ENCODE assay signal across 24 mouse cellular contexts in genomic region chr16:76725991-76726390, GRCm38 (mm10).
A peak's percentile ranks its signal among the peaks of the same experiment; 100 is the strongest.
DNase-seq lines count a peak whose midpoint lies in the region; ATAC-seq and TF ChIP-seq lines count a peak whose summit lies in the region.
"Had no signal": no experiment of that assay in that cellular context is flagged by ENCODE, and none has a peak within 500 bp of the region (broad histone marks: within the 10 kb centered on the region; RNA-seq: fewer than 3 reads in every experiment).

No protein-coding gene starts in this region.

- H3K4me3 ChIP-seq in neural tube, embryonic 11.5 days (ENCODE audit: low read depth, low read length): no peak overlapping the region
- H3K4me3 ChIP-seq in intestine, postnatal 0 days (ENCODE audit: low read depth, low read length): no peak overlapping the region
- H3K4me3 ChIP-seq: embryonic facial prominence, embryonic 13.5 days; forebrain, embryonic 15.5 days; hindbrain, embryonic 15.5 days; kidney, embryonic 15.5 days; limb, embryonic 15.5 days; lung, embryonic 15.5 days; midbrain, embryonic 12.5 days; neural tube, embryonic 13.5 days had no signal

- H3K27me3 ChIP-seq in neural tube, embryonic 11.5 days (ENCODE audit: control insufficient read depth, insufficient read depth, low read length): no peaks in the 10 kb centered on the region
- H3K27me3 ChIP-seq in intestine, postnatal 0 days (replicated peaks; ENCODE audit: control insufficient read depth, insufficient read depth, low read length): no peaks in the 10 kb centered on the region
- H3K27me3 ChIP-seq: embryonic facial prominence, embryonic 13.5 days; forebrain, embryonic 15.5 days; hindbrain, embryonic 15.5 days; kidney, embryonic 15.5 days; limb, embryonic 15.5 days; lung, embryonic 15.5 days; midbrain, embryonic 12.5 days; neural tube, embryonic 13.5 days had no signal

- TF ChIP-seq CTCF in intestine, postnatal 0 days (IDR thresholded peaks at IDR 0.05; ENCODE audit: low read depth): no peak

- H3K4me2 ChIP-seq in neural tube, embryonic 11.5 days (ENCODE audit: low read depth): no peak overlapping the region
- no peak overlapping the region for H3K4me2 ChIP-seq in intestine, postnatal 0 days (replicated peaks; ENCODE audit: low read depth)
- H3K4me2 ChIP-seq: embryonic facial prominence, embryonic 13.5 days; forebrain, embryonic 15.5 days; heart, embryonic 11.5 days; hindbrain, embryonic 15.5 days; kidney, embryonic 15.5 days; limb, embryonic 15.5 days; lung, embryonic 15.5 days; midbrain, embryonic 12.5 days; neural tube, embryonic 13.5 days had no signal

- ATAC-seq in neural tube, embryonic 11.5 days (ENCODE audit: insufficient read depth, low FRiP score, low TSS enrichment): 0 out of 2 replicates have a peak, but pooled peaks have one; percentile 11
- no peak for ATAC-seq in intestine, postnatal 0 days
- ATAC-seq: forebrain, embryonic 15.5 days; intestine, embryonic 16.5 days had no signal

- no peaks in the 10 kb centered on the region for H3K9me3 ChIP-seq in neural tube, embryonic 11.5 days (ENCODE audit: control insufficient read depth, low read length)
- H3K9me3 ChIP-seq in intestine, postnatal 0 days (ENCODE audit: control insufficient read depth): no peaks in the 10 kb centered on the region
- H3K9me3 ChIP-seq: embryonic facial prominence, embryonic 13.5 days; forebrain, embryonic 15.5 days; hindbrain, embryonic 15.5 days; kidney, embryonic 15.5 days; limb, embryonic 15.5 days; lung, embryonic 15.5 days; midbrain, embryonic 12.5 days; neural tube, embryonic 13.5 days had no signal

- H3K27ac ChIP-seq in neural tube, embryonic 11.5 days (ENCODE audit: low read depth, low read length): no peak overlapping the region
- no peak overlapping the region for H3K27ac ChIP-seq in intestine, postnatal 0 days (ENCODE audit: low read depth, low read length)
- H3K27ac ChIP-seq: embryonic facial prominence, embryonic 13.5 days; forebrain, embryonic 15.5 days; hindbrain, embryonic 15.5 days; kidney, embryonic 15.5 days; limb, embryonic 15.5 days; liver, embryonic 14.5 days; lung, embryonic 15.5 days; midbrain, embryonic 12.5 days; neural tube, embryonic 13.5 days had no signal

- H3K9ac ChIP-seq in neural tube, embryonic 11.5 days (ENCODE audit: low read length): no peak overlapping the region
- no peak overlapping the region for H3K9ac ChIP-seq in intestine, postnatal 0 days (ENCODE audit: low read depth, low read length)
- H3K9ac ChIP-seq: embryonic facial prominence, embryonic 13.5 days; forebrain, embryonic 15.5 days; hindbrain, embryonic 15.5 days; kidney, embryonic 15.5 days; limb, embryonic 15.5 days; liver, embryonic 14.5 days; lung, embryonic 15.5 days; midbrain, embryonic 12.5 days; neural tube, embryonic 13.5 days had no signal

- H3K36me3 ChIP-seq in neural tube, embryonic 11.5 days (ENCODE audit: control insufficient read depth, insufficient read depth, low read length): no peaks in the 10 kb centered on the region
- H3K36me3 ChIP-seq in intestine, postnatal 0 days (ENCODE audit: control insufficient read depth, insufficient read depth): no peaks in the 10 kb centered on the region
- H3K36me3 ChIP-seq: embryonic facial prominence, embryonic 13.5 days; forebrain, embryonic 15.5 days; hindbrain, embryonic 15.5 days; kidney, embryonic 15.5 days; limb, embryonic 15.5 days; lung, embryonic 15.5 days; midbrain, embryonic 12.5 days; neural tube, embryonic 13.5 days had no signal

- peak; percentile 39 to 51 for DNase-seq in cerebellum, postnatal 10 days
- no peak for DNase-seq in cerebellum, adult 11-12 months
- DNase-seq in kidney, postnatal 4 days: peak; percentile 7 to 9
- no peak for DNase-seq in kidney, adult 18-20 months
- no peak for DNase-seq in neural tube, embryonic 11.5 days (ENCODE audit: low spot score)
- no peak for DNase-seq in neural tube, embryonic 10.5 days (ENCODE audit: extremely low spot score, low spot score)
- DNase-seq: adrenal gland, postnatal 25 days; cerebellum, adult 9-11 months; gastrocnemius, postnatal 10 days; kidney, postnatal 36 days; layer of hippocampus, adult 9-11 months; thymus, postnatal 14 days had no signal

- H3K4me1 ChIP-seq in neural tube, embryonic 11.5 days (ENCODE audit: control insufficient read depth, insufficient read depth, low read length): no peaks in the 10 kb centered on the region
- H3K4me1 ChIP-seq in intestine, postnatal 0 days (replicated peaks; ENCODE audit: control insufficient read depth, insufficient read depth, low read length): no peaks in the 10 kb centered on the region
- H3K4me1 ChIP-seq: embryonic facial prominence, embryonic 13.5 days; limb, embryonic 15.5 days; lung, embryonic 15.5 days; midbrain, embryonic 12.5 days had no signal

- 81% methylated on average over 4 of the region's 4 CpGs for WGBS in neural tube, embryonic 11.5 days
- WGBS in intestine, postnatal 0 days: 69% methylated on average over 4 of the region's 4 CpGs

Comparison
In these comparisons a context has a peak if more than half of its experiments do, and no peak if none do; other contexts are left out.
1. DNase-seq: peak in cerebellum, postnatal 10 days (2 of 2) and kidney, postnatal 4 days (2 of 2); none in cerebellum, adult 11-12 months (single experiment), kidney, adult 18-20 months (single experiment), neural tube, embryonic 11.5 days (single experiment) and neural tube, embryonic 10.5 days (single experiment).